In the genomic region with DNA sequence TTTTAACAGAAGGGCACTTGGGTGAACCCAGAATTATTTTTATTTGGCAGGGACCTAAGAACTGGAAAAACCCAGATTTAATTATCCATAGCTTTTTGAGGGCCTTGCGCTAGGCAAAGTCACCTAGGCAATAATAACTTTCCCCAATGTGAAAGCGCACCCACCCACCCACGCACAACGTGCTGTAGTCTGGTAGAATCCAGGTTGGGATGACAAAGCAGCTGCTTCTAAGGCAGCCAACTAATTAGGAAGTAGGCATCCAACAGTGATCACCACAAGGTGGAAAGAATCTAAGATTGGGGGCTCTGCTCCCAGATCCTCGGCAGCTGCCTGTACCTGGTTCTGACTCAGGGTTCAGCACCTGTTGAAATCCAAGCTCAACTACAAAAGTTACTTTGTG, we compare ENCODE assay signal across 8 mouse cellular contexts. TPM values are rescaled to one million over a fixed set of nuclear protein-coding genes. Genes with fewer than 3 reads are reported as not detected.
DNase-seq lines count a peak whose midpoint lies in the region; ATAC-seq and TF ChIP-seq lines count a peak whose summit lies in the region.

No protein-coding gene starts in this region.

- no peaks in the 10 kb centered on the region for H3K36me3 ChIP-seq in lung, embryonic 16.5 days (ENCODE audit: control insufficient read depth, insufficient read depth, low read length)
- no peaks in the 10 kb centered on the region for H3K36me3 ChIP-seq in liver, embryonic 12.5 days
- no peaks in the 10 kb centered on the region for H3K36me3 ChIP-seq in stomach, embryonic 15.5 days

- H3K9ac ChIP-seq in lung, embryonic 16.5 days (ENCODE audit: low read length): no peak overlapping the region; the same call in 1 of the 2 replicates
- H3K9ac ChIP-seq in liver, embryonic 12.5 days: no peak overlapping the region
- no peak overlapping the region for H3K9ac ChIP-seq in stomach, embryonic 15.5 days

- no peak for ATAC-seq in lung, embryonic 16.5 days (ENCODE audit: low read depth)
- no peak for ATAC-seq in liver, embryonic 12.5 days
- no peak for ATAC-seq in stomach, embryonic 15.5 days (ENCODE audit: insufficient read depth, low FRiP score, low read depth)

- H3K27me3 ChIP-seq in cerebellum, adult 2 months (ENCODE audit: control insufficient read depth, insufficient read depth, low read length): no peaks in the 10 kb centered on the region
- H3K27me3 ChIP-seq in lung, embryonic 16.5 days (ENCODE audit: control insufficient read depth, insufficient read depth, low read depth, low read length): no peaks in the 10 kb centered on the region
- H3K27me3 ChIP-seq in liver, embryonic 12.5 days (replicated peaks): no peaks in the 10 kb centered on the region
- no peaks in the 10 kb centered on the region for H3K27me3 ChIP-seq in stomach, embryonic 15.5 days (replicated peaks)

- H3K9me3 ChIP-seq in lung, embryonic 16.5 days (ENCODE audit: control insufficient read depth, low read length): no peaks in the 10 kb centered on the region
- H3K9me3 ChIP-seq in liver, embryonic 12.5 days (replicated peaks): no peaks in the 10 kb centered on the region
- H3K9me3 ChIP-seq in stomach, embryonic 15.5 days: no peaks in the 10 kb centered on the region

- TF ChIP-seq CTCF in cerebellum, adult 2 months (IDR thresholded peaks at IDR 0.05; ENCODE audit: borderline replicate concordance, insufficient read depth, low read depth, low read length): no peak

- peak overlapping the region; percentile 70 for H3K4me2 ChIP-seq in lung, embryonic 16.5 days (ENCODE audit: low read depth, low read length)
- H3K4me2 ChIP-seq in liver, embryonic 12.5 days: peak overlapping the region; percentile 95
- peak overlapping the region; percentile 83 for H3K4me2 ChIP-seq in stomach, embryonic 15.5 days

- TF ChIP-seq POLR2A in cerebellum, adult 2 months (IDR thresholded peaks at IDR 0.05; ENCODE audit: borderline replicate concordance, insufficient read depth, low read length): no peak

- 33% methylated on average over 5 of the region's 5 CpGs for WGBS in cerebellum, adult 2 months
- 36% methylated on average over 5 of the region's 5 CpGs for WGBS in lung, embryonic 16.5 days
- 52% methylated on average over 5 of the region's 5 CpGs for WGBS in liver, embryonic 12.5 days (ENCODE audit: insufficient replicate concordance)
- WGBS in stomach, embryonic 15.5 days: 43% methylated on average over 5 of the region's 5 CpGs

- no peak for DNase-seq in cerebellum, adult 2 months
- no peak for DNase-seq in cerebellum, postnatal 4 days (ENCODE audit: low spot score in 2 of 2)
- DNase-seq in lung, postnatal 25 days (ENCODE audit: low spot score): no peak
- DNase-seq in urinary bladder, postnatal 10 days (ENCODE audit: low spot score): no peak
- no peak for DNase-seq in cerebellum, postnatal 36 days

- H3K27ac ChIP-seq in cerebellum, adult 2 months (ENCODE audit: insufficient read depth, low read length): no peak overlapping the region
- peak overlapping the region; percentile 1; the same call in 1 of the 2 replicates for H3K27ac ChIP-seq in lung, embryonic 16.5 days (ENCODE audit: low read length)
- no peak overlapping the region for H3K27ac ChIP-seq in liver, embryonic 12.5 days
- peak overlapping the region; percentile 88 for H3K27ac ChIP-seq in stomach, embryonic 15.5 days

- peak overlapping the region; percentile 26 for H3K4me3 ChIP-seq in cerebellum, adult 2 months (replicated peaks; ENCODE audit: insufficient read depth, low read depth, low read length)
- H3K4me3 ChIP-seq in lung, embryonic 16.5 days (ENCODE audit: low read length): peak overlapping the region; percentile 92
- peak overlapping the region; percentile 93 for H3K4me3 ChIP-seq in liver, embryonic 12.5 days
- H3K4me3 ChIP-seq in stomach, embryonic 15.5 days (replicated peaks): peak overlapping the region; percentile 92

- H3K4me1 ChIP-seq in cerebellum, adult 2 months (ENCODE audit: control insufficient read depth, insufficient read depth, low read length): peaks cover 2% of the 10 kb centered on the region; the same call in 1 of the 2 replicates
- H3K4me1 ChIP-seq in lung, embryonic 16.5 days (replicated peaks; ENCODE audit: control insufficient read depth, insufficient read depth, low read length): peaks cover 9% of the 10 kb centered on the region
- peaks cover 34% of the 10 kb centered on the region for H3K4me1 ChIP-seq in liver, embryonic 12.5 days
- H3K4me1 ChIP-seq in stomach, embryonic 15.5 days: peaks cover 4% of the 10 kb centered on the region; the same call in 1 of the 2 replicates

RNA-seq across cellular contexts. Expression of a gene that starts 0.5 kb away (rescaled TPM):
- 97.6 and 101 TPM in 2 replicates for polyA plus RNA-seq in cerebellum, adult 2 months (2012; rRNA removed)
- 32.6 and 33.0 TPM in 2 replicates for polyA plus RNA-seq in lung, embryonic 16.5 days (2015; fragmentation: Nextera tagmentation; extraction: Ambion mirVana)
- 11.7 TPM in 2 replicates for polyA plus RNA-seq in liver, embryonic 12.5 days (2016; fragmentation: Nextera tagmentation; extraction: Ambion mirVana)
- 37.1 and 38.4 TPM in 2 replicates for polyA plus RNA-seq in stomach, embryonic 15.5 days (2015; fragmentation: Nextera tagmentation; extraction: Ambion mirVana)

Comparison
In these comparisons a context has a peak if more than half of its experiments do, and no peak if none do; other contexts are left out.
1. H3K27ac ChIP-seq: peak in lung, embryonic 16.5 days (single experiment) and stomach, embryonic 15.5 days (single experiment); none in cerebellum, adult 2 months (single experiment) and liver, embryonic 12.5 days (single experiment).
2. H3K4me3 ChIP-seq: peak in every context shown above with its lines; median percentile 93 in liver, embryonic 12.5 days; 92 in lung, embryonic 16.5 days; 92 in stomach, embryonic 15.5 days; 26 in cerebellum, adult 2 months.
3. Peak in every context shown above with its lines, with median percentiles within 50 percentile points of each other: H3K4me2 ChIP-seq.